Mouse (Mus musculus) CH12.LX (cell line): ENCODE measurements at regions not wholly inside any gene's neighbourhood (a gene's known extent, or its start where the extent isn't known, plus 50 kb on each side); places are given as distances from the start of the nearest gene placed in this dataset.

Source experiments
- DNase-seq: peaks from one replicate; pipeline ENCODE4 v3.0.0-alpha.2; 2013; ENCODE audit errors: extremely low read depth
- H3K27ac ChIP-seq: 2 replicates; pipeline ENCODE4 v1.5.1; 2012; ENCODE audit warnings: low read depth, mild to moderate bottlenecking, control low read depth, moderate library complexity; ENCODE audit not compliant: insufficient read depth
- H3K27me3 ChIP-seq: replicated peaks from 2 replicates; pipeline ENCODE3; 2012; ENCODE audit warnings: inconsistent platforms
- H3K36me3 ChIP-seq, 2 experiments: replicated peaks in 1 of 2; 2 replicates each; pipeline versions ENCODE3 to v1.6.1; 2012; ENCODE audit warnings: inconsistent platforms in 1 of 2, low read length in 1 of 2, mild to moderate bottlenecking in 1 of 2, mixed read lengths in 1 of 2, moderate library complexity in 1 of 2; ENCODE audit not compliant: control insufficient read depth in 1 of 2, insufficient read depth in 1 of 2
- H3K4me1 ChIP-seq, 2 experiments: 2 replicates each; pipeline ENCODE4 v1.6.1; 2012; ENCODE audit warnings: inconsistent platforms in 1 of 2, moderate library complexity in 1 of 2; ENCODE audit not compliant: insufficient read depth in 2 of 2, control insufficient read depth in 1 of 2
- H3K4me2 ChIP-seq: 2 replicates; pipeline ENCODE4 v1.6.1; 2012; ENCODE audit warnings: low read depth, mild to moderate bottlenecking, control low read depth; ENCODE audit not compliant: poor library complexity, insufficient read depth, severe bottlenecking
- H3K4me3 ChIP-seq, 3 experiments: fragments of 150-350 bp in 1 of 3; sonication (generic) in 1 of 3; replicated peaks in 1 of 3; 2 replicates each; pipeline versions ENCODE3 to v1.5.1; 2011 to 2012; ENCODE audit warnings: low read depth in 2 of 3, low read length in 2 of 3, mild to moderate bottlenecking in 2 of 3, moderate library complexity in 2 of 3, control low read depth in 1 of 3, improper control_type of control experiment in 1 of 3, inconsistent platforms in 1 of 3, mixed read lengths in 1 of 3; ENCODE audit not compliant: poor library complexity in 1 of 3
- H3K79me2 ChIP-seq: replicated peaks from 2 replicates; pipeline ENCODE4 v1.6.1; 2012; ENCODE audit warnings: mild to moderate bottlenecking, moderate library complexity; ENCODE audit not compliant: control insufficient read depth, poor library complexity, insufficient read depth, severe bottlenecking; ENCODE audit errors: extremely low read depth
- H3K9ac ChIP-seq: 2 replicates; pipeline ENCODE4 v1.6.1; 2012; ENCODE audit warnings: low read depth, mild to moderate bottlenecking, control low read depth, moderate library complexity; ENCODE audit not compliant: insufficient read depth
- H3K9me3 ChIP-seq: replicated peaks from 2 replicates; pipeline ENCODE3; 2012; ENCODE audit warnings: low read length, inconsistent platforms, mixed read lengths
- CHD1 ChIP-seq: IDR thresholded peaks from 2 replicates; pipeline ENCODE4 v1.6.1; 2012; ENCODE audit warnings: low read depth, low read length, improper control_type of control experiment, inconsistent platforms
- CHD2 ChIP-seq: IDR thresholded peaks from 2 replicates; pipeline ENCODE4 v1.6.1; 2011; ENCODE audit warnings: low read length, improper control_type of control experiment
- EP300 ChIP-seq: IDR thresholded peaks from 2 replicates; pipeline ENCODE4 v1.6.1; 2011; ENCODE audit warnings: low read length, improper control_type of control experiment
- JUN ChIP-seq: IDR thresholded peaks from 2 replicates; pipeline ENCODE4 v1.6.1; 2011; ENCODE audit warnings: low read depth, mild to moderate bottlenecking, low read length, improper control_type of control experiment, moderate library complexity; ENCODE audit not compliant: insufficient read depth
- MAFK ChIP-seq: IDR thresholded peaks from 2 replicates; pipeline ENCODE4 v1.6.1; 2011; ENCODE audit warnings: low read length, improper control_type of control experiment; ENCODE audit not compliant: insufficient replicate concordance
- MAX ChIP-seq: IDR thresholded peaks from 2 replicates; pipeline ENCODE4 v1.6.1; 2011; ENCODE audit warnings: low read length, improper control_type of control experiment
- MEF2A ChIP-seq: IDR thresholded peaks from 2 replicates; pipeline ENCODE4 v1.6.1; 2014; ENCODE audit warnings: low read depth, mild to moderate bottlenecking, inconsistent platforms, low read length, improper control_type of control experiment, borderline replicate concordance
- MXI1 ChIP-seq: IDR thresholded peaks from 2 replicates; pipeline ENCODE4 v1.6.1; 2011; ENCODE audit warnings: mild to moderate bottlenecking, low read depth, low read length, improper control_type of control experiment
- MYC ChIP-seq: IDR thresholded peaks from 2 replicates; pipeline ENCODE4 v1.6.1; 2011; ENCODE audit warnings: low read depth, mild to moderate bottlenecking, improper control_type of control experiment, low read length
- NELFE ChIP-seq: IDR thresholded peaks from 2 replicates; pipeline ENCODE4 v1.6.1; 2011; ENCODE audit warnings: low read depth, low read length, improper control_type of control experiment
- PAX5 ChIP-seq: IDR thresholded peaks from 2 replicates; pipeline ENCODE4 v1.6.1; 2012; ENCODE audit warnings: low read length, inconsistent platforms, mixed read lengths
- POLR2A ChIP-seq: IDR thresholded peaks from 2 replicates; pipeline ENCODE4 v1.6.1; 2011; ENCODE audit warnings: low read depth, mild to moderate bottlenecking, improper control_type of control experiment, low read length
- SIN3A ChIP-seq: IDR thresholded peaks from 2 replicates; pipeline ENCODE4 v1.6.1; 2012; ENCODE audit warnings: low read length, improper control_type of control experiment, inconsistent platforms
- UBTF ChIP-seq: IDR thresholded peaks from 2 replicates; pipeline ENCODE4 v1.6.1; 2012; ENCODE audit warnings: low read depth, mild to moderate bottlenecking, inconsistent platforms, low read length, improper control_type of control experiment, moderate library complexity
- ZC3H11A ChIP-seq: IDR thresholded peaks from 2 replicates; pipeline ENCODE4 v1.6.1; 2012; ENCODE audit warnings: low read depth, mild to moderate bottlenecking, inconsistent platforms, low read length, improper control_type of control experiment
- ZMIZ1 ChIP-seq: IDR thresholded peaks from 2 replicates; pipeline ENCODE4 v1.6.1; 2012; ENCODE audit warnings: low read depth, mild to moderate bottlenecking, inconsistent platforms, low read length, improper control_type of control experiment
- ZNF384 ChIP-seq: IDR thresholded peaks from 2 replicates; pipeline ENCODE4 v1.6.1; 2012; ENCODE audit warnings: low read depth, low read length, improper control_type of control experiment, inconsistent platforms
- dilution Hi-C: fragments of 300-500 bp; cut with MboI; formaldehyde crosslinking; loops from 2 replicates; pipeline ENCODE4 v1.14.3; 2020; ENCODE audit warnings: low sequenced_read_pairs; ENCODE audit not compliant: extremely low pct_unique_long_range_greater_than_20kb, extremely low pct_ligation_motif_present
- in situ Hi-C: fragments of 300-500 bp; cut with MboI; formaldehyde crosslinking; loops from 3 replicates; pipeline ENCODE4 v1.14.3; 2019; ENCODE audit warnings: low sequenced_read_pairs, low pct_ligation_motif_present, low pct_unique_long_range_greater_than_20kb, mixed read lengths

DNA sequence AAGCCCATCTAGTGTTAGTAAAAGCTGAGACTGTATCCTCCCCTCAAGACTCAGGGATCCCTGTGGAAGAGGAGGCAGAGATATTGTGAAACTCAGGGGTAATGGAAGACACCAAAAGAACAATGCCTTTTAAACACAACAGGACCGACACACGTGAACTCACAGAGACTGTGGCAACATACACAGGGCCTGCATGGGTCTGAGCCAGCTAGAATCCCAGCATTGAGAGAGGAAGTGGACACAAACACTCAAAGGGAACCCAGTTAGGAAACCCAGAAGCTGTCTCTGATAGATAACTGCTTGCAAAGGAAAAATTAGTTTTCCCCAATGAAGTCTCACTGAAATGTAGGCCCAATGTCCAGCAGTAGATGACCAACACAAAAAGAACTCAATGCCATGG, 75.4 kb upstream of the Nxt1 start (continued):
- TF ChIP-seq ZNF384 (no peak), ZMIZ1 (no peak)

DNA sequence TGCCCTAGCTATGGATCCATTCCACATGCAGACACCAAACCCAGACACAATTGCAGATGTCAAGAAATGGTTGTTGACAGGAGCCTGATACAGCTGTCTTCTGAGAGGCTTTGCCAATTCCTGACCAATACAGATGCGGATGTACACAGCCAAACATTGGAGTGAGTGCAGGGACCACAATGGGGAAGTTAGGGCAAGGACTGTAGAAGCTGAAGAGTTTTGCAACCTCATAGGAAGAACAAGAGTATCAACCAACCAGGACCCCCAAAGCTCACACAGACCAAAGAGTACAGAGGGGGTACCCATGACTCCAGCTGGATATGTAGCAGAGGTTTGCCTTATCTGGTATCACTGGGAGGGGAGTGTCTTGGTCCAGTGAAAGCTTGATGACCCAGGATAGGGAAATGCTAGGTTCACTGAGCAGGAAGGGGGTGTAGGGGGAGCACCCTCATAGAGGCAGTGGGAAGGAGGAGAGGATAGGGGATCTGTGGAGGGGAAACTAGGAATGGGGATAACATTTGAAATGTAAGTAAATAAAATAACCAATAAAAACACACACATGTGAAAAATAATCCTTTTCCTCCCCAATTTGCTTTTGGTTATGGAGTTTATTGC, 86.6 kb upstream of the Nxt1 start:
- TF ChIP-seq MAX (no peak), NELFE (no peak), UBTF (no peak), MEF2A (no peak), ZNF384 (no peak), MAFK (no peak)
- no peaks in the 10 kb centered on the region for H3K9me3 ChIP-seq
- H3K4me3 ChIP-seq = no peak overlapping the region
- DNase-seq = no peak
- H3K4me1 ChIP-seq = peaks cover 0 to 4% of the 10 kb centered on the region in 2 experiments; a peak in 2 of 4 replicates
- H3K36me3 ChIP-seq = no peaks in the 10 kb centered on the region
- no peaks in the 10 kb centered on the region for H3K79me2 ChIP-seq
- in situ Hi-C loops (loop anchor here (5.0 kb wide), 1 partner anchor 36 kb away; no protein-coding TSS in a partner anchor), dilution Hi-C loops (no loop called here)
- no peak overlapping the region for H3K4me2 ChIP-seq
- H3K27me3 ChIP-seq = no peaks in the 10 kb centered on the region
- H3K9ac ChIP-seq = no peak overlapping the region
- no peak overlapping the region for H3K27ac ChIP-seq

DNA sequence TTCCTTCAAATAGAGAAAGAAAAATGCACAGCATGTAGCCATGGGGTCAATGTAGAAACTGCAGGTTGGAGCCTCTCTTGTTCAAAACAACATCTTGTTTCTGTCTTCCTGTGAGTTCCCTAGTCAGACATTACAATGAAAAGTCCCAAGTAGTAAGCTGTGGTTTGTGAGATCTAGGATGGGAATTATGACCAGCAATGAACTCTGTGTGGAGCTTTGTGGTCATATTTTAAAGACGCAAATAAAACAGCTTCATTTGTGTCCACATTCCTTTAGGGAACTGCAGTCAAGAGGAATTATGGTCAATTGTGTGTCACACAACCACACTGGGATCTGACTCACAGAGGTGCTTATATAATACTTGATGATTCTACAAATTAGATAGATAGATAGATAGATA, 90.2 kb upstream of the Nxt1 start:
- Histone ChIP-seq H3K9me3 (no peaks in the 10 kb centered on the region), H3K9ac (no peak overlapping the region), H3K4me2 (no peak overlapping the region), H3K4me3 (no peak overlapping the region), H3K79me2 (no peaks in the 10 kb centered on the region), H3K4me1 (peaks cover 3 to 10% of the 10 kb centered on the region in 2 experiments; a peak in 3 of 4 replicates), H3K27ac (no peak overlapping the region), H3K36me3 (no peaks in the 10 kb centered on the region), H3K27me3 (no peaks in the 10 kb centered on the region)
- DNase-seq = no peak
- in situ Hi-C loops = no loop called here
- no peak for TF ChIP-seq POLR2A
- no peak for TF ChIP-seq CHD2
- no peak for TF ChIP-seq NELFE
- no peak for TF ChIP-seq SIN3A
- TF ChIP-seq PAX5 = no peak
- TF ChIP-seq MYC = no peak
- TF ChIP-seq MXI1 = no peak
- dilution Hi-C loops = no loop called here

DNA sequence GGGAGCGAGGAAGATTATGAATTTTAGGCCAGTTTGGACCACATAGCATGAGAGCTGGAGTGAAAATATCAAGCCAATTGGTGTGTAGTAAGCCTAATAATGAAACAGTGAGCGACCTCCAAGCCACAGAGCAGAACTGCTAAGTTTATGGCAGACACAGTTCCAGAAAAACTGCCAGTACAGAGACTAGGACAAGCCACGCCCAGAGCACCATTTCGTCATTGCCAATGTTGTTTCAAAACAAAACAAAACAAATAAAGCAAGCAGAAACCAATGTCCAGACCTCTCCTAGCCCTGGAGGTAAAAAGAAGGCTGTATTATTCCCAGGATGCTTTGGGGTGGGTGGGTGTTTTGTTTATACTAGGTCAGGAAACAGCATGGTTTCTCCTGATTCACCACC, 90.7 kb upstream of the Nxt1 start:
- Histone ChIP-seq H3K4me3 (no peak overlapping the region), H3K36me3 (no peaks in the 10 kb centered on the region), H3K4me2 (no peak overlapping the region), H3K9ac (no peak overlapping the region), H3K9me3 (no peaks in the 10 kb centered on the region), H3K79me2 (no peaks in the 10 kb centered on the region), H3K4me1 (peaks cover 3 to 10% of the 10 kb centered on the region in 2 experiments; a peak in 3 of 4 replicates), H3K27me3 (no peaks in the 10 kb centered on the region), H3K27ac (no peak overlapping the region)
- dilution Hi-C loops (no loop called here), in situ Hi-C loops (no loop called here)
- DNase-seq = no peak
- TF ChIP-seq JUN (no peak), SIN3A (no peak), ZNF384 (no peak), ZC3H11A (no peak), EP300 (no peak), CHD1 (no peak), PAX5 (no peak)
